Mouse (Mus musculus): ENCODE data around the gene Zfp36l3.
"Not testable (repeated sequence)": the region's sequence is repeated elsewhere in the genome, so short reads cannot be mapped to it uniquely, and the experiment has no call there.

The Zfp36l3 gene

DNA sequence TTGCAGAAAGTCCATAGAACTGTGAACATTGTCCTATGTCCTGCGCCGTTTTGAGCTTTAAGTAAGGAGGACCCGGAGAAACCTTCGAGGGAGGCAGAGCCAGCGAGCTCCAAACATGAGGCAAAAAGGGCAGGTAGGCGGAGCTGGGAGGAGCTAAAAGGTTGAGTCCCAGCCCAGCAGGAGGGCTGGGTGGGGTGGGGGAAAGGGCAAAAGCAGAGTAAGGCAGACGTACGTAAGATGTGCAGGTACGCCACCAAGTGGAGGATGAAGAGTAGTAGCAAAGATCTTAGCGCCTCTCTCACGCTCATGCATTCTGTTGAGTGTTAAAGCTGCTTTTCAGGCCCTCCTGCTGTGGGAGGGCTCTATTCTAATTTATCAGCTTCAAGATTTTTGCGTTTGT, at the start of gene Zfp36l3:
TSS of gene Zfp36l3 (minus strand) at position 119 of the 400 bp plus-strand sequence.
- no peak for DNase-seq

DNA sequence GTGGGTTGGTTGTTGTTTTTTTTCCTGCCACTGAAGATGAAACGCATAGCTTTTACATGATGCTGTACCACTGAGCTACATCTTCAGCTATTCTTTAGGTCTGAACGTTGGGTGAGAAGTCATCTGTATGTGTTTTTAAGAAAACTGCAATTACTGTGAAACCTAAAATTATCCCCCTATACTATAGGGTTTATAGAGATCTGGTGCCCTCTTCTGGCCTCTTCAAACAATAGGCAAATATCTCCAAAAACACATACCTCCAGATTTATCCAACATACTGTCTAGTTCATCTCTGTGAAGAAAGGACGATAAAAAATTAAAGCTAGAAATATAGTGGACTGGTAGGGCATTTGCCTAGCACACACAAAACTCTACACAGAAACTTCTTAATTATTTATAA, 22.9 kb upstream of the Zfp36l3 start:
- no peak for DNase-seq

DNA sequence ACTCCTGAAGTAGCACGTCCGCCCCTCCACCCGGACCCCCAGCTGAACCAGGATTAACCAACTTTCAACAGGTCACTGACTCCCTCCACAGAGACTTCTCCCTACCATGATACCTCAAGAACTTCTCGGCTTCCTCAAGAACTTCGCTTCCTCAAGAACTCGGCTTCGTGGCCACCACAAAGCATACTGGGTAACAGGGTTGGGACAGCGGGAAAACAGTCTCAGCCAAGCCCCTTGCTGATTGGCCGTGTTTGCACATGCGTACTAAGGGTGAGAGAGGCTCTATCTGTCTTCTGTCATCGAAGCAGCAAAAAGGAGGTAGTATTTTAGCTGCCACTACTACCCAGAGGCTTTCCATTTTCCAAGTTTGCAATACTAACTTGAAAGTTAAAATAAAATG, 21.3 kb upstream of the Zfp36l3 start, which contains the start of gene Xlr:
TSS of gene Xlr (minus strand) at position 188 of the 400 bp plus-strand sequence.
- DNase-seq, result not testable (repeated sequence)

DNA sequence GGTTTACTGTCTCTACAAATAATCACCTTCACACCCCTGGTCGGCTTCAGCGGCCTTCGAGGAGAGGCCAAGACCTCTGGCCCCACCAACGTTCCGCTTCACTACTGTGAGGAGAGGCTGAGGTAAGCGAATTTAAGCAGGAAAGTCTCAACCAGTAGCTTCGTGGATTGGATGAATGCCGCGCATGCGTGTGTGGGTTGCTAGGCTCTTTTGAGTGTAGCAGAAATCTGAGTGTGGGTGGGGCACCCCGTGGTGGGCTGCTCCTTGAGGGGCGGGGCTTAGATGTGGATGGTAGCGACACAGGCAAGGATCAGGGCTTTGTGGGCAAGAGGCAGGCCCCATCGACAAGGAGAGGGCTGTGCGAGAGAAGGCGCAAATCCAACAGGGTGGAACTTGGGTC, 18.5 kb downstream of the Zfp36l3 start, which contains the start of gene 1700013H16Rik:
TSS of gene 1700013H16Rik (minus strand) at position 96 of the 400 bp plus-strand sequence.
- no peak for DNase-seq

DNA sequence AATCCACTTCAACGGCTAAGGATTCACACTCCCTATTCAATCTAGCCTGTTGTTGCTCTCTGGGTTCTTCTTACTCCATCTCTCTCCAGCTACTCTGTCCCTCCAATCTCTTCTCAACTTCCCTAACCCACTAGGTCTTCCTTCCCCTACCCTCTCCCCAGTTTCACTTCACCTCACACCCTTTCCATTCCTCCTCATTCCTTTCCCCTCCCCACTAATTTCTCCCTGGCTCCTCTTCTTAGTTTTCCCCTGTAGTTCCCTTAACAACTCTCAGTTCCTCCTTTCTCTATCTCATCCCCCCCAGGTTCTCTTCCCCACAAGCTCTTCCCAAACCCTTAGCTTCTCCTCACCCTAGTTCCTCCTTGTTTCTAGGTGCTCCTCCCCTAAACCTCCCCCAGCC, 23.3 kb downstream of the Zfp36l3 start:
- no peak for DNase-seq

DNA sequence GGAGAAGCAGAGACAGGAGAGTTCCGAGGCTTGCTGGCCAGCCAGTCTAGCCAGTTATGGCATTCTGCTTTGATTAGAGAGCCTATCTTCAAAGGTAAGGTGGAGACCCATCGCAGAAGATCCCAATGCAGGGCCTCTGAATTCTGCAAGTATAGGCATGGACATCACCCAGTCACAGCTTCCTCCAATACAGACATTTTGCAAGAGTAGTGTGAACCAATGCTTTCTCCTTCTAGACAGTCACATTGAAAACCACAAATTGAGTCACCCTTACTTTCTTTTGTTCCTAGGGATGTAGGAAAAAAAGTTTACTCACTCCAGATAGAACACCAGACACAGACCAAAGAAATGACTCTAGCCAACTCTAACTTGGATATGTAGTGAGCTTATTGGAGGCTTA, 47.2 kb downstream of the Zfp36l3 start:
- DNase-seq, result no peak

DNA sequence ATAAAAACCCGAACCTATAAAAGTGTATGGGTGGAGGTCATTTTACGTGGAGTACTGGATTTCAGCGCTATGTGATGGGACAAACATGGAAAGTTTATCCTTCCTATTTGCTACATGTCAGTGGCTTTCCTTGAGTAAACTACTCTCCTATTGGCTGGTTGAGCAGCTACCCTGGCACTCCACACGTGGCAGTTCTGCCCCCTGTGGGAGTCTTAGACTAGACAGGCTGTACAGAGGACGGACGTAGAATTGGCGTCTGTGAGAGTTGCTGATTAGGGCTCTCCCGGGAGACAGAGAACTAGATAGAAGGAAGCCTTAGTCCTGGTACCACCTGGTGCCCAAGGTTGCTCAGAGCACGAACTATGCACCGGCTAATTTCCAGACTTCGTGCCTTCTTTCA, 51.6 kb downstream of the Zfp36l3 start, which contains the start of gene 4930502E18Rik:
TSS of gene 4930502E18Rik (plus strand) at position 231 of the 400 bp plus-strand sequence.
- DNase-seq, result no peak

All from right cerebral cortex, adult 18-20 months (tissue).